Mouse (Mus musculus) limb, embryonic 11.5 days (tissue): ENCODE results near the gene Ampd2. TPM values are rescaled to one million over a fixed set of nuclear protein-coding genes. Genes with fewer than 3 reads are reported as not detected.

Source experiments
- ATAC-seq: fragments of 200-750 bp; cut with Nextera tagmentation; 2 replicates; pipeline ENCODE4 v1.8.0; 2017; ENCODE audit warnings: low read depth; ENCODE audit not compliant: insufficient number of reproducible peaks, low FRiP score, low TSS enrichment
- DNase-seq: peaks from one replicate; pipeline ENCODE4 v3.0.0-alpha.2; 2015; ENCODE audit warnings: low spot score
- H3K27ac ChIP-seq: fragments of 300-500 bp; sonication (generic); replicated peaks from 2 replicates; pipeline ENCODE4 v1.5.1; 2014; ENCODE audit warnings: low read depth, mild to moderate bottlenecking, low read length
- H3K27me3 ChIP-seq: fragments of 300-500 bp; sonication (generic); 2 replicates; pipeline ENCODE4 v1.6.1; 2014; ENCODE audit warnings: mild to moderate bottlenecking, low read length, mixed read lengths; ENCODE audit not compliant: control insufficient read depth, insufficient read depth
- H3K36me3 ChIP-seq: fragments of 300-500 bp; sonication (generic); 2 replicates; pipeline ENCODE4 v1.6.1; 2014; ENCODE audit warnings: mild to moderate bottlenecking, low read length, moderate library complexity, mixed read lengths; ENCODE audit not compliant: control insufficient read depth, insufficient read depth
- H3K4me1 ChIP-seq: fragments of 300-500 bp; sonication (generic); 2 replicates; pipeline ENCODE4 v1.6.1; 2014; ENCODE audit warnings: low read length, mixed read lengths; ENCODE audit not compliant: control insufficient read depth, insufficient read depth
- H3K4me2 ChIP-seq: fragments of 300-500 bp; sonication (generic); 2 replicates; pipeline ENCODE4 v1.6.1; 2014; ENCODE audit warnings: low read depth, mild to moderate bottlenecking, moderate library complexity; ENCODE audit not compliant: severe bottlenecking
- H3K4me3 ChIP-seq: fragments of 300-500 bp; sonication (generic); 2 replicates; pipeline ENCODE4 v1.5.1; 2014; ENCODE audit warnings: low read depth, low read length
- H3K9ac ChIP-seq: fragments of 300-500 bp; sonication (generic); 2 replicates; pipeline ENCODE4 v1.6.1; 2014; ENCODE audit warnings: mild to moderate bottlenecking, low read length
- H3K9me3 ChIP-seq: fragments of 300-500 bp; sonication (generic); 2 replicates; pipeline ENCODE4 v1.6.1; 2016; ENCODE audit warnings: low read length; ENCODE audit not compliant: control insufficient read depth
- WGBS: fragments of 180-500 bp; shearing (Covaris S2); extraction: QIAGEN DNeasy Blood & Tissue Kit; methylation state at CpG from one replicate; pipeline ENCODE4 v1.1.7; 2014; 5-methylcytosine and 5-hydroxymethylcytosine counted together
- polyA plus RNA-seq: library from polyadenylated mRNA; unstranded; fragments of >200 nt; fragmentation: Nextera tagmentation; extraction: Ambion mirVana; gene quantifications from 2 replicates; pipeline ENCODE4 v1.2.1, GENCODE M21; 2014

Gene Ampd2
- polyA plus RNA-seq, 1 experiment from 2014 or later: 37.0 TPM

- DNase-seq (no peak), ATAC-seq (no peak)
- no peak overlapping the region for H3K4me2 ChIP-seq
- no peaks in the 10 kb centered on the region for H3K9me3 ChIP-seq
- 76% methylated on average over 5 of the region's 5 CpGs for WGBS
- no peak overlapping the region for H3K4me3 ChIP-seq
- H3K27ac ChIP-seq: no peak overlapping the region
- H3K36me3 ChIP-seq: no peaks in the 10 kb centered on the region
- H3K4me1 ChIP-seq: no peaks in the 10 kb centered on the region
- no peaks in the 10 kb centered on the region for H3K27me3 ChIP-seq
- H3K9ac ChIP-seq: no peak overlapping the region
Observed at GRCm38 (mm10) chr3:108026049-108026448, 60.4 kb downstream of the Ampd2 start.

GRCm38 (mm10) chr3:108025318-108025717 lies 61.1 kb downstream of the Ampd2 start:
- Histone ChIP-seq H3K4me3 (no peak overlapping the region), H3K4me2 (no peak overlapping the region), H3K9ac (no peak overlapping the region), H3K4me1 (no peaks in the 10 kb centered on the region), H3K9me3 (no peaks in the 10 kb centered on the region), H3K36me3 (no peaks in the 10 kb centered on the region), H3K27ac (no peak overlapping the region), H3K27me3 (no peaks in the 10 kb centered on the region)
- DNase-seq (no peak), ATAC-seq (no peak)
- WGBS: 66% methylated on average over 4 of the region's 4 CpGs

Other genes with a start within 250 kb of the Ampd2 start
- not detected in 2 replicates for gene Eps8l3, start 209.4 kb downstream of the Ampd2 start, polyA plus RNA-seq
- gene Gstm5, start 190.8 kb downstream of the Ampd2 start, polyA plus RNA-seq: 211 and 220 TPM in 2 replicates
- 37.1 and 37.2 TPM in 2 replicates for gene Gstm7, start 154.8 kb downstream of the Ampd2 start, polyA plus RNA-seq
- gene Gstm6, start 142.9 kb downstream of the Ampd2 start, polyA plus RNA-seq: 4.9 and 5.6 TPM in 2 replicates
- not detected in 2 replicates for gene Gstm3, start 117.4 kb downstream of the Ampd2 start, polyA plus RNA-seq
- 30.1 and 32.1 TPM in 2 replicates for gene Gstm2, start 100.2 kb downstream of the Ampd2 start, polyA plus RNA-seq
- 32.8 and 33.9 TPM in 2 replicates for gene Gstm1, start 68.7 kb downstream of the Ampd2 start, polyA plus RNA-seq
- gene Gstm4, start 41.8 kb downstream of the Ampd2 start, polyA plus RNA-seq: 13.2 and 15.1 TPM in 2 replicates
- 1.6 and 1.8 TPM in 2 replicates for gene Gnat2, start 6.1 kb upstream of the Ampd2 start, polyA plus RNA-seq
- gene Gnai3, start 59.5 kb upstream of the Ampd2 start, polyA plus RNA-seq: 192 and 198 TPM in 2 replicates
- 0.11 and 0.29 TPM in 2 replicates for gene Gpr61, start 68.2 kb upstream of the Ampd2 start, polyA plus RNA-seq
- 2.2 and 2.7 TPM in 2 replicates for gene Amigo1, start 99.7 kb upstream of the Ampd2 start, polyA plus RNA-seq
- 0.98 and 1.1 TPM in 2 replicates for gene Cyb561d1, start 114.6 kb upstream of the Ampd2 start, polyA plus RNA-seq
- gene Atxn7l2, start 124.3 kb upstream of the Ampd2 start, polyA plus RNA-seq: 21.1 and 25.6 TPM in 2 replicates
- 0.43 and 0.51 TPM in 2 replicates for gene Sypl2, start 140.0 kb upstream of the Ampd2 start, polyA plus RNA-seq
- 348 and 359 TPM in 2 replicates for gene Psma5, start 170.3 kb upstream of the Ampd2 start, polyA plus RNA-seq
- 14.1 TPM in 2 replicates for gene Sort1, start 197.4 kb upstream of the Ampd2 start, polyA plus RNA-seq